8 mouse cellular contexts compared by ENCODE assay signal in the genomic region with DNA sequence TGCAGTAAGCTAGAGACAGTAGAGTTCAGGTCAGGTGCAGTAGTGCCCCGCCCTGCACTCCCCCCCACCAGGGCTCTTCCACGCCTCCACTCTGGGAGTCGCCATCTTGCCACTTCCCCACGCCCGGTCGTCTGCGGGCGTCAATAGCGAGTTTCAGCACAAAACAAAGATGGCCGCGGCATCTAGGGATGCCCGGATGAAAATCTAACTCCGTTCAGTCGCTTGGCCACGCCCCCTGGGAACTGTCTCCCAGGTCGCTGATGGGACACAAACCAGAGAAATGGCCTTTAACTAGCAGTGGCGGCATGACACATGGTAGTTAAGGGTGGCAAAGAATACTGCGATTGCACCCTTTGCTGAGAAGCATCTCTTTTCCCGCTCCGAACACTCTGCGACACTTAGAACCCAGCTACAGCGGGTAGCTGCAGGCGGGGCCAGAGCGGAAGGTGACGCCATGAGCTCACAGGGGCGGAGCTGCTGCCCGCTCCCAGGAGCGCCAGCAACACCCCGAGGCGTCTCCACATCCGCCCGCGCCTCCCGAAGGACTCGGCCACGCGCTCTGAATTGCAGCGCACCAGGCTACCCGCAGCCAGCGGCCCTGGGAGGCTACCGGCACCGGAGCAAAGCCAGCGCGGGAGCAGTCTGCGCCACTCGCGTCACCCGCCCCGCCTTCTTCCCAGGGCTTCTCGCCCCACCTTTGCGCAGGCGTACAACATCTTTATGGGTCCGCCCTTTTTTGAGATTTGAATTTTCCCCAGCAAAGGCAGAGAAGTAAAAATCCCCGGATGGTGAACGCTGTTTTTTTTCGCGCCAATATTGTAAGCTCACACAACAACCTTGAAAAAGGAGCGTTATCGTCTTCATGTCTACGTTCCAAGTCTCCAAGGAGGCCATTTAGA. TPM values are rescaled to one million over a fixed set of nuclear protein-coding genes. Genes with fewer than 3 reads are reported as not detected.
DNase-seq lines count a peak whose midpoint lies in the region; ATAC-seq and TF ChIP-seq lines count a peak whose summit lies in the region.

No protein-coding gene starts in this region.

- ATAC-seq in heart, embryonic 12.5 days (ENCODE audit: insufficient number of reproducible peaks, low FRiP score) = peak; percentile 87
- peak; percentile 88 for ATAC-seq in kidney, postnatal 0 days (replicated peaks; ENCODE audit: low FRiP score, low read depth)
- peak; percentile 76 for ATAC-seq in liver, embryonic 12.5 days
- ATAC-seq in stomach, embryonic 15.5 days (ENCODE audit: insufficient read depth, low FRiP score, low read depth) = peak; percentile 82

- peak overlapping the region; percentile 87 for H3K9ac ChIP-seq in heart, embryonic 12.5 days
- H3K9ac ChIP-seq in kidney, postnatal 0 days (ENCODE audit: low read depth, low read length) = peak overlapping the region; percentile 80
- peak overlapping the region; percentile 86 for H3K9ac ChIP-seq in liver, embryonic 12.5 days
- H3K9ac ChIP-seq in stomach, embryonic 15.5 days = peak overlapping the region; percentile 13; the same call in 1 of the 2 replicates

- peaks cover 19% of the 10 kb centered on the region for H3K9me3 ChIP-seq in erythroblast, embryonic 14.5 days (ENCODE audit: control insufficient read depth, low read length)
- H3K9me3 ChIP-seq in heart, embryonic 12.5 days (replicated peaks) = no peaks in the 10 kb centered on the region
- H3K9me3 ChIP-seq in kidney, postnatal 0 days (replicated peaks; ENCODE audit: low read length) = no peaks in the 10 kb centered on the region
- H3K9me3 ChIP-seq in liver, embryonic 12.5 days (replicated peaks) = no peaks in the 10 kb centered on the region
- H3K9me3 ChIP-seq in stomach, embryonic 15.5 days = no peaks in the 10 kb centered on the region

- peaks cover 43% of the 10 kb centered on the region for H3K79me2 ChIP-seq in C2C12 (ENCODE audit: control insufficient read depth, insufficient read depth)

- peaks cover 33% of the 10 kb centered on the region for H3K79me3 ChIP-seq in C2C12 (ENCODE audit: low read depth)

- H3K36me3 ChIP-seq in C2C12 (ENCODE audit: control insufficient read depth, insufficient read depth) = peaks cover 16% of the 10 kb centered on the region
- H3K36me3 ChIP-seq in erythroblast, embryonic 14.5 days (ENCODE audit: control insufficient read depth) = peaks cover 24% of the 10 kb centered on the region
- 0 out of 2 replicates have a peak, but pooled peaks cover under 1% of the 10 kb centered on the region for H3K36me3 ChIP-seq in heart, embryonic 12.5 days
- H3K36me3 ChIP-seq in kidney, postnatal 0 days (ENCODE audit: insufficient read depth, low read length) = no peaks in the 10 kb centered on the region
- H3K36me3 ChIP-seq in liver, embryonic 12.5 days = peaks cover 20% of the 10 kb centered on the region
- H3K36me3 ChIP-seq in stomach, embryonic 15.5 days = no peaks in the 10 kb centered on the region

- no peak for TF ChIP-seq CTCF in C2C12 (IDR thresholded peaks at IDR 0.05; ENCODE audit: control insufficient read depth, insufficient read depth, insufficient read length)
- TF ChIP-seq CTCF in brain, embryonic 14.5 days (IDR thresholded peaks at IDR 0.05; ENCODE audit: borderline replicate concordance, extremely low read depth, insufficient read depth, insufficient read length) = no peak
- TF ChIP-seq CTCF in kidney, postnatal 0 days (IDR thresholded peaks at IDR 0.05; ENCODE audit: low read depth) = no peak

- WGBS in heart, embryonic 12.5 days = 12% methylated on average over 60 of the region's 60 CpGs
- WGBS in kidney, postnatal 0 days = 23% methylated on average over 60 of the region's 60 CpGs
- 3% methylated on average over 60 of the region's 60 CpGs for WGBS in liver, embryonic 12.5 days (ENCODE audit: insufficient replicate concordance)
- 13% methylated on average over 60 of the region's 60 CpGs for WGBS in stomach, embryonic 15.5 days

- H3K4me1 ChIP-seq in erythroblast, embryonic 14.5 days (ENCODE audit: control insufficient read depth) = peaks cover 67% of the 10 kb centered on the region
- H3K4me1 ChIP-seq in heart, embryonic 12.5 days (replicated peaks) = peaks cover 22% of the 10 kb centered on the region
- no peaks in the 10 kb centered on the region; the same call in 1 of the 2 replicates for H3K4me1 ChIP-seq in kidney, postnatal 0 days (replicated peaks; ENCODE audit: insufficient read depth, low read length)
- peaks cover 58% of the 10 kb centered on the region for H3K4me1 ChIP-seq in liver, embryonic 12.5 days
- peaks cover 12% of the 10 kb centered on the region; the same call in 1 of the 2 replicates for H3K4me1 ChIP-seq in stomach, embryonic 15.5 days

- peak; percentile 69; the same call in 1 of the 2 replicates for TF ChIP-seq POLR2A in brain, embryonic 14.5 days (IDR thresholded peaks at IDR 0.05; ENCODE audit: borderline replicate concordance, extremely low read depth, insufficient read depth, insufficient read length, poor library complexity, severe bottlenecking)

- H3K27ac ChIP-seq in heart, embryonic 12.5 days (ENCODE audit: poor library complexity, severe bottlenecking) = peak overlapping the region; percentile 98
- peak overlapping the region; percentile 97 for H3K27ac ChIP-seq in kidney, postnatal 0 days
- H3K27ac ChIP-seq in liver, embryonic 12.5 days = peak overlapping the region; percentile 99
- H3K27ac ChIP-seq in stomach, embryonic 15.5 days = peak overlapping the region; percentile 99

- DNase-seq in brain, embryonic 14.5 days (ENCODE audit: low read depth) = peak; percentile 97
- peak; percentile 94 for DNase-seq in kidney, postnatal 0 days (ENCODE audit: low spot score)
- peak; percentile 88 to 90 for DNase-seq in natural killer cell, adult 2 months (ENCODE audit: low spot score in 2 of 2)

- peak overlapping the region; percentile 59 for H3K4me2 ChIP-seq in heart, embryonic 12.5 days
- H3K4me2 ChIP-seq in kidney, postnatal 0 days (ENCODE audit: low read length) = peak overlapping the region; percentile 63
- H3K4me2 ChIP-seq in liver, embryonic 12.5 days = peak overlapping the region; percentile 78
- H3K4me2 ChIP-seq in stomach, embryonic 15.5 days = peak overlapping the region; percentile 45

- peak overlapping the region; percentile 80 for H3ac ChIP-seq in C2C12 (ENCODE audit: control insufficient read depth, insufficient read length, low read depth)

- H3K4me3 ChIP-seq in C2C12 (ENCODE audit: insufficient read depth, poor library complexity, severe bottlenecking) = peak overlapping the region; percentile 26
- peak overlapping the region; percentile 78 for H3K4me3 ChIP-seq in erythroblast, embryonic 14.5 days (replicated peaks)
- H3K4me3 ChIP-seq in heart, embryonic 12.5 days = peak overlapping the region; percentile 66
- H3K4me3 ChIP-seq in kidney, postnatal 0 days (replicated peaks; ENCODE audit: low read depth, low read length) = peak overlapping the region; percentile 73
- peak overlapping the region; percentile 82 for H3K4me3 ChIP-seq in liver, embryonic 12.5 days
- peak overlapping the region; percentile 64 for H3K4me3 ChIP-seq in stomach, embryonic 15.5 days (replicated peaks)

- H3K27me3 ChIP-seq in C2C12 (ENCODE audit: control insufficient read depth, insufficient read depth, insufficient read length) = no peaks in the 10 kb centered on the region
- H3K27me3 ChIP-seq in erythroblast, embryonic 14.5 days (ENCODE audit: control insufficient read depth) = peaks cover 13% of the 10 kb centered on the region
- peaks cover 6% of the 10 kb centered on the region; the same call in 1 of the 2 replicates for H3K27me3 ChIP-seq in heart, embryonic 12.5 days (replicated peaks)
- no peaks in the 10 kb centered on the region for H3K27me3 ChIP-seq in kidney, postnatal 0 days (ENCODE audit: insufficient read depth, low read length)
- H3K27me3 ChIP-seq in liver, embryonic 12.5 days (replicated peaks) = peaks cover 12% of the 10 kb centered on the region; the same call in 1 of the 2 replicates
- H3K27me3 ChIP-seq in stomach, embryonic 15.5 days (replicated peaks) = no peaks in the 10 kb centered on the region

RNA-seq across cellular contexts. Expression of a gene that starts 1.3 kb away (rescaled TPM):
- polyA plus RNA-seq in C2C12 (2012; fragmentation: generic; extraction: Trizol) = 58.7 TPM
- polyA plus RNA-seq in brain, embryonic 14.5 days (2012; rRNA removed) = 50.3 and 83.2 TPM in 2 replicates
- 13.7 and 22.5 TPM in 2 replicates for polyA plus RNA-seq in erythroblast, embryonic 14.5 days (2012)
- 41.3 and 47.3 TPM in 2 replicates for polyA plus RNA-seq in heart, embryonic 12.5 days (2016; fragmentation: Nextera tagmentation; extraction: Ambion mirVana)
- 32.1 and 36.1 TPM in 2 replicates for polyA plus RNA-seq in kidney, postnatal 0 days (2015; fragmentation: Nextera tagmentation; extraction: Ambion mirVana)
- polyA plus RNA-seq in liver, embryonic 12.5 days (2016; fragmentation: Nextera tagmentation; extraction: Ambion mirVana) = 51.8 and 59.7 TPM in 2 replicates
- polyA plus RNA-seq in stomach, embryonic 15.5 days (2015; fragmentation: Nextera tagmentation; extraction: Ambion mirVana) = 40.8 and 46.8 TPM in 2 replicates

RNA-seq across cellular contexts. Expression of a gene that starts 36.8 kb away (rescaled TPM):
- 73.2 TPM for polyA plus RNA-seq in C2C12 (2012; fragmentation: generic; extraction: Trizol)
- 8.0 and 8.7 TPM in 2 replicates for polyA plus RNA-seq in brain, embryonic 14.5 days (2012; rRNA removed)
- polyA plus RNA-seq in erythroblast, embryonic 14.5 days (2012) = 0.91 and 3.1 TPM in 2 replicates
- polyA plus RNA-seq in heart, embryonic 12.5 days (2016; fragmentation: Nextera tagmentation; extraction: Ambion mirVana) = 50.2 and 50.8 TPM in 2 replicates
- 83.0 and 85.6 TPM in 2 replicates for polyA plus RNA-seq in kidney, postnatal 0 days (2015; fragmentation: Nextera tagmentation; extraction: Ambion mirVana)
- polyA plus RNA-seq in liver, embryonic 12.5 days (2016; fragmentation: Nextera tagmentation; extraction: Ambion mirVana) = 21.2 and 22.9 TPM in 2 replicates
- 49.5 and 55.0 TPM in 2 replicates for polyA plus RNA-seq in stomach, embryonic 15.5 days (2015; fragmentation: Nextera tagmentation; extraction: Ambion mirVana)

RNA-seq across cellular contexts. Expression of a gene that starts 45.7 kb away (rescaled TPM):
- 165 TPM for polyA plus RNA-seq in C2C12 (2012; fragmentation: generic; extraction: Trizol)
- 87.7 and 97.8 TPM in 2 replicates for polyA plus RNA-seq in brain, embryonic 14.5 days (2012; rRNA removed)
- 17.2 and 21.3 TPM in 2 replicates for polyA plus RNA-seq in erythroblast, embryonic 14.5 days (2012)
- polyA plus RNA-seq in heart, embryonic 12.5 days (2016; fragmentation: Nextera tagmentation; extraction: Ambion mirVana) = 77.6 and 87.2 TPM in 2 replicates
- 119 TPM in 2 replicates for polyA plus RNA-seq in kidney, postnatal 0 days (2015; fragmentation: Nextera tagmentation; extraction: Ambion mirVana)
- 140 and 148 TPM in 2 replicates for polyA plus RNA-seq in liver, embryonic 12.5 days (2016; fragmentation: Nextera tagmentation; extraction: Ambion mirVana)
- polyA plus RNA-seq in stomach, embryonic 15.5 days (2015; fragmentation: Nextera tagmentation; extraction: Ambion mirVana) = 144 and 156 TPM in 2 replicates

RNA-seq across cellular contexts. Expression of a gene that starts 45.8 kb away (rescaled TPM):
- polyA plus RNA-seq in C2C12 (2012; fragmentation: generic; extraction: Trizol) = 0.23 TPM
- polyA plus RNA-seq in brain, embryonic 14.5 days (2012; rRNA removed) = 6.6 and 8.5 TPM in 2 replicates
- polyA plus RNA-seq in erythroblast, embryonic 14.5 days (2012) = 0.27 and 0.38 TPM in 2 replicates
- 1.4 and 1.9 TPM in 2 replicates for polyA plus RNA-seq in heart, embryonic 12.5 days (2016; fragmentation: Nextera tagmentation; extraction: Ambion mirVana)
- polyA plus RNA-seq in kidney, postnatal 0 days (2015; fragmentation: Nextera tagmentation; extraction: Ambion mirVana) = 2.8 and 3.1 TPM in 2 replicates
- polyA plus RNA-seq in liver, embryonic 12.5 days (2016; fragmentation: Nextera tagmentation; extraction: Ambion mirVana) = 7.1 and 8.6 TPM in 2 replicates
- 4.5 and 5.7 TPM in 2 replicates for polyA plus RNA-seq in stomach, embryonic 15.5 days (2015; fragmentation: Nextera tagmentation; extraction: Ambion mirVana)

RNA-seq across cellular contexts. Expression of a gene that starts 56.3 kb away (rescaled TPM):
- 33.9 TPM for polyA plus RNA-seq in C2C12 (2012; fragmentation: generic; extraction: Trizol)
- 59.2 and 77.8 TPM in 2 replicates for polyA plus RNA-seq in brain, embryonic 14.5 days (2012; rRNA removed)
- 16.2 and 16.9 TPM in 2 replicates for polyA plus RNA-seq in erythroblast, embryonic 14.5 days (2012)
- polyA plus RNA-seq in heart, embryonic 12.5 days (2016; fragmentation: Nextera tagmentation; extraction: Ambion mirVana) = 55.6 and 58.4 TPM in 2 replicates
- polyA plus RNA-seq in kidney, postnatal 0 days (2015; fragmentation: Nextera tagmentation; extraction: Ambion mirVana) = 46.4 and 49.2 TPM in 2 replicates
- 44.6 and 45.8 TPM in 2 replicates for polyA plus RNA-seq in liver, embryonic 12.5 days (2016; fragmentation: Nextera tagmentation; extraction: Ambion mirVana)
- polyA plus RNA-seq in stomach, embryonic 15.5 days (2015; fragmentation: Nextera tagmentation; extraction: Ambion mirVana) = 68.3 and 71.1 TPM in 2 replicates

Comparison
In these comparisons a context has a peak if more than half of its experiments do, and no peak if none do; other contexts are left out.
1. Peak in every context shown above with its lines: DNase-seq, ATAC-seq, H3K4me3 ChIP-seq and H3K27ac ChIP-seq.
2. H3K4me3 ChIP-seq: peak in every context shown above with its lines; median percentile 82 in liver, embryonic 12.5 days; 78 in erythroblast, embryonic 14.5 days; 73 in kidney, postnatal 0 days; 66 in heart, embryonic 12.5 days; 64 in stomach, embryonic 15.5 days; 26 in C2C12.
3. H3K9ac ChIP-seq: peak in every context shown above with its lines; median percentile 87 in heart, embryonic 12.5 days; 86 in liver, embryonic 12.5 days; 80 in kidney, postnatal 0 days; 13 in stomach, embryonic 15.5 days.